Mouse (Mus musculus) lung, postnatal 0 days (tissue): ENCODE measurements at regions not wholly inside any gene's neighbourhood (a gene's known extent, or its start where the extent isn't known, plus 50 kb on each side); places are given as distances from the start of the nearest gene placed in this dataset.

ENCODE experiments used
- ATAC-seq: fragments of 200-750 bp; cut with Nextera tagmentation; 2 replicates; pipeline ENCODE4 v1.8.0; 2017; ENCODE audit warnings: moderate library complexity
- DNase-seq: peaks from one replicate; pipeline ENCODE4 v3.0.0-alpha.2; 2016; ENCODE audit warnings: low spot score
- H3K27ac ChIP-seq: fragments of 300-500 bp; sonication (generic); 2 replicates; pipeline ENCODE4 v1.5.1; 2014; ENCODE audit warnings: antibody characterized with exemption, mild to moderate bottlenecking, low read length, mixed read lengths
- H3K27me3 ChIP-seq: fragments of 300-500 bp; sonication (generic); replicated peaks from 2 replicates; pipeline ENCODE4 v1.6.1; 2014; ENCODE audit warnings: low read length, mixed read lengths; ENCODE audit not compliant: insufficient read depth
- H3K36me3 ChIP-seq: fragments of 300-500 bp; sonication (generic); 2 replicates; pipeline ENCODE4 v1.6.1; 2014; ENCODE audit warnings: low read length, mixed read lengths; ENCODE audit not compliant: insufficient read depth
- H3K4me1 ChIP-seq: fragments of 300-500 bp; sonication (generic); 2 replicates; pipeline ENCODE4 v1.6.1; 2014; ENCODE audit warnings: antibody characterized with exemption, low read depth, low read length, mixed read lengths; ENCODE audit not compliant: insufficient read depth
- H3K4me2 ChIP-seq: fragments of 300-500 bp; sonication (generic); replicated peaks from 2 replicates; pipeline ENCODE4 v1.6.1; 2014; ENCODE audit warnings: low read depth, mild to moderate bottlenecking, low read length, moderate library complexity, mixed read lengths
- H3K4me3 ChIP-seq: fragments of 300-500 bp; sonication (generic); 2 replicates; pipeline ENCODE4 v1.5.1; 2014; ENCODE audit warnings: low read depth, low read length
- H3K9ac ChIP-seq: fragments of 300-500 bp; sonication (generic); replicated peaks from 2 replicates; pipeline ENCODE4 v1.6.1; 2014; ENCODE audit warnings: low read depth, mild to moderate bottlenecking
- H3K9me3 ChIP-seq: fragments of 300-500 bp; sonication (generic); 2 replicates; pipeline ENCODE4 v1.6.1; 2016; ENCODE audit warnings: low read length, mixed read lengths
- CTCF ChIP-seq: IDR thresholded peaks from 2 replicates; pipeline ENCODE4 v1.5.1; 2016; ENCODE audit warnings: antibody characterized with exemption, mild to moderate bottlenecking
- EP300 ChIP-seq: IDR thresholded peaks from 2 replicates; pipeline ENCODE4 v1.6.1; 2016; ENCODE audit warnings: antibody characterized with exemption, mild to moderate bottlenecking, control low read depth
- WGBS: fragments of 180-500 bp; shearing (Covaris S2); extraction: QIAGEN DNeasy Blood & Tissue Kit; methylation state at CpG from one replicate; pipeline ENCODE4 v1.1.7; 2014; 5-methylcytosine and 5-hydroxymethylcytosine counted together

GRCm38 (mm10) chr5:54178966-54179547 is 180.8 kb downstream of the Stim2 start:
- no peak overlapping the region for H3K4me2 ChIP-seq
- H3K4me1 ChIP-seq, result peaks cover 10% of the 10 kb centered on the region; the same call in 1 of the 2 replicates
- H3K27me3 ChIP-seq, result no peaks in the 10 kb centered on the region
- DNase-seq (no peak), ATAC-seq (no peak)
- TF ChIP-seq CTCF (no peak), EP300 (no peak)
- no peaks in the 10 kb centered on the region for H3K36me3 ChIP-seq
- WGBS, result 46% methylated on average over 13 of the region's 13 CpGs
- no peak overlapping the region for H3K4me3 ChIP-seq
- peaks cover 5% of the 10 kb centered on the region; the same call in 1 of the 2 replicates for H3K9me3 ChIP-seq
- no peak overlapping the region for H3K9ac ChIP-seq
- no peak overlapping the region for H3K27ac ChIP-seq

- no peak overlapping the region for H3K27ac ChIP-seq
- H3K36me3 ChIP-seq, result no peaks in the 10 kb centered on the region
- TF ChIP-seq EP300 (peak; percentile 52; the same call in 1 of the 2 replicates), CTCF (no peak)
- 18% methylated on average over 2 of the region's 2 CpGs for WGBS
- no peak overlapping the region for H3K9ac ChIP-seq
- H3K4me2 ChIP-seq, result no peak overlapping the region
- DNase-seq (peak; percentile 61), ATAC-seq (peak; percentile 80)
- no peak overlapping the region for H3K4me3 ChIP-seq
- H3K9me3 ChIP-seq, result no peaks in the 10 kb centered on the region
- peaks cover 10% of the 10 kb centered on the region; the same call in 1 of the 2 replicates for H3K4me1 ChIP-seq
- H3K27me3 ChIP-seq, result no peaks in the 10 kb centered on the region
These were observed 181.9 kb downstream of the Stim2 start for GRCm38 (mm10) chr5:54180192-54180611.

GRCm38 (mm10) chr5:54180640-54181326 is 182.5 kb downstream of the Stim2 start:
- ATAC-seq (no peak), DNase-seq (no peak)
- no peak overlapping the region for H3K4me2 ChIP-seq
- peaks cover 10% of the 10 kb centered on the region; the same call in 1 of the 2 replicates for H3K4me1 ChIP-seq
- H3K4me3 ChIP-seq, result no peak overlapping the region
- no peaks in the 10 kb centered on the region for H3K9me3 ChIP-seq
- WGBS, result 46% methylated on average over 10 of the region's 10 CpGs
- no peak for TF ChIP-seq EP300
- TF ChIP-seq CTCF, result no peak
- H3K27me3 ChIP-seq, result no peaks in the 10 kb centered on the region
- no peaks in the 10 kb centered on the region for H3K36me3 ChIP-seq
- H3K27ac ChIP-seq, result no peak overlapping the region
- H3K9ac ChIP-seq, result no peak overlapping the region

GRCm38 (mm10) chr5:54181327-54181863 is 183.1 kb downstream of the Stim2 start:
- H3K4me2 ChIP-seq, result no peak overlapping the region
- 33% methylated on average over 13 of the region's 13 CpGs for WGBS
- TF ChIP-seq EP300 (no peak), CTCF (no peak)
- peaks cover 10% of the 10 kb centered on the region; the same call in 1 of the 2 replicates for H3K4me1 ChIP-seq
- H3K4me3 ChIP-seq, result no peak overlapping the region
- DNase-seq, result no peak
- ATAC-seq, result no peak
- no peak overlapping the region for H3K27ac ChIP-seq
- no peak overlapping the region for H3K9ac ChIP-seq
- no peaks in the 10 kb centered on the region for H3K9me3 ChIP-seq
- H3K27me3 ChIP-seq, result no peaks in the 10 kb centered on the region
- H3K36me3 ChIP-seq, result no peaks in the 10 kb centered on the region

- Histone ChIP-seq H3K9ac (no peak overlapping the region), H3K27ac (no peak overlapping the region), H3K4me1 (peaks cover 10% of the 10 kb centered on the region; the same call in 1 of the 2 replicates), H3K36me3 (no peaks in the 10 kb centered on the region), H3K4me2 (no peak overlapping the region), H3K27me3 (no peaks in the 10 kb centered on the region), H3K9me3 (no peaks in the 10 kb centered on the region), H3K4me3 (no peak overlapping the region)
- TF ChIP-seq CTCF (no peak), EP300 (no peak)
- 92% methylated on average over 4 of the region's 4 CpGs for WGBS
- no peak for ATAC-seq
- no peak for DNase-seq
These were observed 184.5 kb downstream of the Stim2 start for GRCm38 (mm10) chr5:54182754-54183153.

- Histone ChIP-seq H3K4me1 (peaks cover 6% of the 10 kb centered on the region; the same call in 1 of the 2 replicates), H3K4me2 (0 out of 2 replicates have a peak overlapping the region, but pooled peaks have one; percentile 8), H3K27ac (no peak overlapping the region), H3K4me3 (no peak overlapping the region), H3K9me3 (no peaks in the 10 kb centered on the region), H3K9ac (no peak overlapping the region), H3K27me3 (no peaks in the 10 kb centered on the region), H3K36me3 (no peaks in the 10 kb centered on the region)
- DNase-seq, result no peak
- TF ChIP-seq CTCF (no peak; the same call in 1 of the 2 replicates), EP300 (no peak)
- ATAC-seq, result no peak
- WGBS, result 51% methylated on average over 4 of the region's 4 CpGs
These were observed 187.4 kb downstream of the Stim2 start for GRCm38 (mm10) chr5:54185662-54186061.
